Comparison of ENCODE assay signal across 10 mouse cellular contexts in genomic region chr7:80862475-80862874, GRCm38 (mm10). TPM values are rescaled to one million over a fixed set of nuclear protein-coding genes. Genes with fewer than 3 reads are reported as not detected.
DNase-seq lines count a peak whose midpoint lies in the region; ATAC-seq and TF ChIP-seq lines count a peak whose summit lies in the region.
"Had no signal": no experiment of that assay in that cellular context is flagged by ENCODE, and none has a peak within 500 bp of the region (broad histone marks: within the 10 kb centered on the region; RNA-seq: fewer than 3 reads in every experiment).

No protein-coding gene starts in this region.

- H3K36me3 ChIP-seq in liver, postnatal 0 days (replicated peaks; ENCODE audit: insufficient read depth, low read length), result no peaks in the 10 kb centered on the region
- H3K36me3 ChIP-seq in liver, embryonic 11.5 days (ENCODE audit: control insufficient read depth, insufficient read depth, low read length), result peaks cover 2% of the 10 kb centered on the region; the same call in 1 of the 2 replicates
- H3K36me3 ChIP-seq in hindbrain, embryonic 14.5 days (replicated peaks; ENCODE audit: control insufficient read depth, insufficient read depth), result peaks cover 36% of the 10 kb centered on the region
- peaks cover 10% of the 10 kb centered on the region for H3K36me3 ChIP-seq in midbrain, embryonic 16.5 days (ENCODE audit: control insufficient read depth, insufficient read depth, low read length)
- peaks cover 42% of the 10 kb centered on the region for H3K36me3 ChIP-seq in heart, embryonic 10.5 days

- H3K9me3 ChIP-seq in liver, postnatal 0 days (ENCODE audit: low read length), result no peaks in the 10 kb centered on the region
- no peaks in the 10 kb centered on the region for H3K9me3 ChIP-seq in liver, embryonic 11.5 days (ENCODE audit: control insufficient read depth, low read length)
- H3K9me3 ChIP-seq in hindbrain, embryonic 14.5 days (ENCODE audit: control insufficient read depth, low read length), result no peaks in the 10 kb centered on the region
- H3K9me3 ChIP-seq in midbrain, embryonic 16.5 days (replicated peaks; ENCODE audit: control insufficient read depth, low read length, poor library complexity, severe bottlenecking), result no peaks in the 10 kb centered on the region
- no peaks in the 10 kb centered on the region for H3K9me3 ChIP-seq in heart, embryonic 10.5 days

- TF ChIP-seq EP300 in liver, postnatal 0 days (IDR thresholded peaks at IDR 0.05; ENCODE audit: low read depth), result no peak

- no peaks in the 10 kb centered on the region for H3K27me3 ChIP-seq in liver, postnatal 0 days (ENCODE audit: insufficient read depth, low read length)
- no peaks in the 10 kb centered on the region for H3K27me3 ChIP-seq in liver, embryonic 11.5 days (replicated peaks; ENCODE audit: control insufficient read depth, insufficient read depth, low read length)
- no peaks in the 10 kb centered on the region for H3K27me3 ChIP-seq in hindbrain, embryonic 14.5 days (ENCODE audit: control insufficient read depth, insufficient read depth, low read length)
- no peaks in the 10 kb centered on the region for H3K27me3 ChIP-seq in midbrain, embryonic 16.5 days (ENCODE audit: control insufficient read depth, insufficient read depth, low read depth, low read length)
- H3K27me3 ChIP-seq in heart, embryonic 10.5 days (ENCODE audit: insufficient read depth, poor library complexity, severe bottlenecking), result no peaks in the 10 kb centered on the region

- H3K9ac ChIP-seq in liver, postnatal 0 days (replicated peaks), result no peak overlapping the region
- H3K9ac ChIP-seq in liver, embryonic 11.5 days (ENCODE audit: low read depth, low read length), result no peak overlapping the region
- no peak overlapping the region for H3K9ac ChIP-seq in hindbrain, embryonic 14.5 days
- no peak overlapping the region for H3K9ac ChIP-seq in midbrain, embryonic 16.5 days (ENCODE audit: low read depth, low read length)

- ATAC-seq in liver, postnatal 0 days, result no peak
- ATAC-seq in liver, embryonic 11.5 days (replicated peaks; ENCODE audit: low FRiP score), result no peak
- peak; percentile 40 for ATAC-seq in common myeloid progenitor, adult 5-6 weeks (replicated peaks; ENCODE audit: low read depth, poor library complexity, severe bottlenecking)
- no peak for ATAC-seq in hindbrain, embryonic 14.5 days (ENCODE audit: low FRiP score)
- no peak for ATAC-seq in midbrain, embryonic 16.5 days

- 69% methylated on average over 2 of the region's 2 CpGs for WGBS in liver, postnatal 0 days (ENCODE audit: insufficient replicate concordance)
- 72% methylated on average over 2 of the region's 2 CpGs for WGBS in liver, embryonic 11.5 days
- WGBS in hindbrain, embryonic 14.5 days, result 89% methylated on average over 2 of the region's 2 CpGs
- WGBS in midbrain, embryonic 16.5 days, result 96% methylated on average over 2 of the region's 2 CpGs
- 88% methylated on average over 2 of the region's 2 CpGs for WGBS in heart, embryonic 10.5 days

- no peak overlapping the region for H3K4me3 ChIP-seq in liver, postnatal 0 days (ENCODE audit: low read depth, low read length)
- no peak overlapping the region for H3K4me3 ChIP-seq in liver, embryonic 11.5 days (ENCODE audit: low read depth, low read length)
- peak overlapping the region; percentile 76 for H3K4me3 ChIP-seq in hindbrain, embryonic 14.5 days (replicated peaks; ENCODE audit: low read length)
- H3K4me3 ChIP-seq in midbrain, embryonic 16.5 days (ENCODE audit: low read depth, low read length), result 0 out of 2 replicates have a peak overlapping the region, but pooled peaks have one; percentile 11
- no peak overlapping the region for H3K4me3 ChIP-seq in heart, embryonic 10.5 days

- no peak overlapping the region for H3K27ac ChIP-seq in liver, postnatal 0 days (ENCODE audit: low read depth)
- no peak overlapping the region for H3K27ac ChIP-seq in liver, embryonic 11.5 days (ENCODE audit: low read depth, low read length)
- no peak overlapping the region for H3K27ac ChIP-seq in hindbrain, embryonic 14.5 days
- H3K27ac ChIP-seq in midbrain, embryonic 16.5 days (ENCODE audit: low read length), result no peak overlapping the region
- H3K27ac ChIP-seq in heart, embryonic 10.5 days, result no peak overlapping the region

- H3K4me1 ChIP-seq in liver, postnatal 0 days (ENCODE audit: insufficient read depth), result peaks cover 31% of the 10 kb centered on the region
- peaks cover 32% of the 10 kb centered on the region for H3K4me1 ChIP-seq in liver, embryonic 11.5 days (replicated peaks; ENCODE audit: control insufficient read depth, insufficient read depth, low read length)
- peaks cover 39% of the 10 kb centered on the region for H3K4me1 ChIP-seq in hindbrain, embryonic 14.5 days (replicated peaks; ENCODE audit: control insufficient read depth, insufficient read depth, low read length)
- peaks cover 36% of the 10 kb centered on the region for H3K4me1 ChIP-seq in midbrain, embryonic 16.5 days (ENCODE audit: control insufficient read depth, insufficient read depth, low read length)
- peaks cover 28% of the 10 kb centered on the region for H3K4me1 ChIP-seq in heart, embryonic 10.5 days

- TF ChIP-seq CTCF in liver, postnatal 0 days (IDR thresholded peaks at IDR 0.05; ENCODE audit: low read depth), result no peak

- H3K4me2 ChIP-seq in liver, postnatal 0 days (ENCODE audit: low read depth, low read length), result no peak overlapping the region
- H3K4me2 ChIP-seq in liver, embryonic 11.5 days, result no peak overlapping the region
- peak overlapping the region; percentile 80 for H3K4me2 ChIP-seq in hindbrain, embryonic 14.5 days (replicated peaks)
- peak overlapping the region; percentile 68 for H3K4me2 ChIP-seq in midbrain, embryonic 16.5 days (ENCODE audit: low read length)

- peak; percentile 33 for DNase-seq in liver, postnatal 0 days
- DNase-seq in liver, embryonic 11.5 days (ENCODE audit: low spot score), result no peak
- no peak for DNase-seq in hindbrain, embryonic 14.5 days (ENCODE audit: low spot score)
- no peak for DNase-seq in gastrocnemius, postnatal 4 days (ENCODE audit: low spot score in 2 of 2)
- DNase-seq in urinary bladder, adult 18-20 months (ENCODE audit: low spot score in 2 of 2), result no peak
- DNase-seq in heart, embryonic 10.5 days (ENCODE audit: low spot score), result no peak
- DNase-seq: cerebellum, postnatal 25 days; kidney, postnatal 4 days had no signal

RNA-seq across cellular contexts. Expression of gene Zscan2, which starts 1.8 kb away (rescaled TPM):
- 0.43 and 0.47 TPM in 2 replicates for polyA plus RNA-seq in liver, postnatal 0 days (2015; fragmentation: Nextera tagmentation; extraction: Ambion mirVana)
- 1.0 and 1.4 TPM in 2 replicates for polyA plus RNA-seq in liver, embryonic 11.5 days (2014; fragmentation: Nextera tagmentation; extraction: Ambion mirVana)
- 7.9 and 14.2 TPM in 2 replicates for total RNA-seq in common myeloid progenitor, adult 5-6 weeks (2017)
- polyA plus RNA-seq in hindbrain, embryonic 14.5 days (2014; fragmentation: Nextera tagmentation; extraction: Ambion mirVana), result 4.1 and 4.4 TPM in 2 replicates
- polyA plus RNA-seq in midbrain, embryonic 16.5 days (2015; fragmentation: Nextera tagmentation; extraction: Ambion mirVana), result 4.0 TPM in 2 replicates
- 1 to 10 TPM; 5.5 TPM for total RNA-seq in gastrocnemius, postnatal 4 days (2021)
- polyA plus RNA-seq in heart, embryonic 10.5 days (2016; fragmentation: Nextera tagmentation; extraction: Ambion mirVana), result 2.3 and 2.5 TPM in 2 replicates

RNA-seq across cellular contexts. Expression of gene Iqgap1, which starts 36.7 kb away (rescaled TPM):
- 10.8 and 13.6 TPM in 2 replicates for polyA plus RNA-seq in liver, postnatal 0 days (2015; fragmentation: Nextera tagmentation; extraction: Ambion mirVana)
- polyA plus RNA-seq in liver, embryonic 11.5 days (2014; fragmentation: Nextera tagmentation; extraction: Ambion mirVana), result 28.2 and 30.6 TPM in 2 replicates
- 84.8 and 101 TPM in 2 replicates for total RNA-seq in common myeloid progenitor, adult 5-6 weeks (2017)
- 19.6 and 24.7 TPM in 2 replicates for polyA plus RNA-seq in hindbrain, embryonic 14.5 days (2014; fragmentation: Nextera tagmentation; extraction: Ambion mirVana)
- 17.5 and 21.2 TPM in 2 replicates for polyA plus RNA-seq in midbrain, embryonic 16.5 days (2015; fragmentation: Nextera tagmentation; extraction: Ambion mirVana)
- total RNA-seq in gastrocnemius, postnatal 4 days (2021), result 10 to 100 TPM; 80.1 to 83.1 TPM
- 37.7 and 39.5 TPM in 2 replicates for polyA plus RNA-seq in heart, embryonic 10.5 days (2016; fragmentation: Nextera tagmentation; extraction: Ambion mirVana)

RNA-seq across cellular contexts. Expression of gene Wdr73, which starts 38.6 kb away (rescaled TPM):
- 10.1 and 13.6 TPM in 2 replicates for polyA plus RNA-seq in liver, postnatal 0 days (2015; fragmentation: Nextera tagmentation; extraction: Ambion mirVana)
- polyA plus RNA-seq in liver, embryonic 11.5 days (2014; fragmentation: Nextera tagmentation; extraction: Ambion mirVana), result 42.8 and 44.0 TPM in 2 replicates
- 31.7 and 79.8 TPM in 2 replicates for total RNA-seq in common myeloid progenitor, adult 5-6 weeks (2017)
- 31.7 and 32.3 TPM in 2 replicates for polyA plus RNA-seq in hindbrain, embryonic 14.5 days (2014; fragmentation: Nextera tagmentation; extraction: Ambion mirVana)
- polyA plus RNA-seq in midbrain, embryonic 16.5 days (2015; fragmentation: Nextera tagmentation; extraction: Ambion mirVana), result 35.1 and 36.3 TPM in 2 replicates
- 1 to 10 TPM; 9.1 to 9.5 TPM for total RNA-seq in gastrocnemius, postnatal 4 days (2021)
- 27.1 and 39.6 TPM in 2 replicates for polyA plus RNA-seq in heart, embryonic 10.5 days (2016; fragmentation: Nextera tagmentation; extraction: Ambion mirVana)

RNA-seq across cellular contexts. Expression of gene Nmb, which starts 42.4 kb away (rescaled TPM):
- 1.4 and 1.7 TPM in 2 replicates for polyA plus RNA-seq in liver, postnatal 0 days (2015; fragmentation: Nextera tagmentation; extraction: Ambion mirVana)
- 2.4 and 3.4 TPM in 2 replicates for polyA plus RNA-seq in liver, embryonic 11.5 days (2014; fragmentation: Nextera tagmentation; extraction: Ambion mirVana)
- total RNA-seq in common myeloid progenitor, adult 5-6 weeks (2017), result not detected in 2 replicates
- polyA plus RNA-seq in hindbrain, embryonic 14.5 days (2014; fragmentation: Nextera tagmentation; extraction: Ambion mirVana), result 8.7 and 10.6 TPM in 2 replicates
- 4.6 and 5.9 TPM in 2 replicates for polyA plus RNA-seq in midbrain, embryonic 16.5 days (2015; fragmentation: Nextera tagmentation; extraction: Ambion mirVana)
- total RNA-seq in gastrocnemius, postnatal 4 days (2021), result 1 to 10 TPM; 2.5 to 4.9 TPM
- polyA plus RNA-seq in heart, embryonic 10.5 days (2016; fragmentation: Nextera tagmentation; extraction: Ambion mirVana), result 4.9 and 6.5 TPM in 2 replicates

Comparison
In these comparisons a context has a peak if more than half of its experiments do, and no peak if none do; other contexts are left out.
1. H3K4me2 ChIP-seq: peak in hindbrain, embryonic 14.5 days (single experiment) and midbrain, embryonic 16.5 days (single experiment); none in liver, postnatal 0 days (single experiment) and liver, embryonic 11.5 days (single experiment).
2. H3K4me3 ChIP-seq: peak in hindbrain, embryonic 14.5 days (single experiment) and midbrain, embryonic 16.5 days (single experiment); none in liver, postnatal 0 days (single experiment), liver, embryonic 11.5 days (single experiment) and heart, embryonic 10.5 days (single experiment).